18 mouse cellular contexts compared by ENCODE assay signal in the genomic region with DNA sequence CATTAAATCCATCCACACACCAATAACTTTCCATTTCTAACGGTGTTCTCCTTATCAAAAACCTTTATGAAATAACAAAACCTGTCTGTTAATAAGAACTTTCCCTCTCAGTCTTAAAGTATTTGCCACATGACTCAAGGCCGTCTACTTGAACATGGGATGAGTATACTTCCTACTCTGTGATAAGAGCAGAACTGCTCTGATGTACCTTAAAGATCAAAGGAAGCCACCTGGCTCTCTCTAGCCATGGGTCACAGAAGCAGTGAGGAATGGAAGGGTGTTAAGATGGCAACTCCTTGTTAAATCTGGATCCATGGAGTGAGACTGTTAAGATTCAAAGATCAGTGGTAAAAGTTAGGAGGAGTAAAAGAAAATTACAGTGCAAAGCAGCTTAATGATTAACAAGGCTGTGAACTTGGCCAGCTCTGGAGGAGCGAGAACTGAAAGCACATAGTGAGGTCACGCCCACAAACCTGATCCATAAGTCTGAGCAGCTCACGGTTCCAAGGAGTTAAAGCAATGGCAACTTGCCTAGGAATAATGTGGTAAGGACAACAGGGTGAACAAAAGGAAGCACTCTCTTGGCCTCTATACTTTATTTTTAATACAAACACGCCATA. TPM values are rescaled to one million over a fixed set of nuclear protein-coding genes. Genes with fewer than 3 reads are reported as not detected.
DNase-seq lines count a peak whose midpoint lies in the region; ATAC-seq and TF ChIP-seq lines count a peak whose summit lies in the region.
"Had no signal": no experiment of that assay in that cellular context is flagged by ENCODE, and none has a peak within 500 bp of the region (broad histone marks: within the 10 kb centered on the region; RNA-seq: fewer than 3 reads in every experiment).

No protein-coding gene starts in this region.

- 26% methylated on average over 6 of the region's 6 CpGs for WGBS in liver, adult 2 months
- WGBS in liver, embryonic 11.5 days, result 67% methylated on average over 6 of the region's 6 CpGs
- WGBS in small intestine, adult 2 months, result 22% methylated on average over 6 of the region's 6 CpGs

- H3K36me3 ChIP-seq in liver, adult 2 months (ENCODE audit: control insufficient read depth, insufficient read depth, low read length), result no peaks in the 10 kb centered on the region
- no peaks in the 10 kb centered on the region for H3K36me3 ChIP-seq in liver, embryonic 11.5 days (ENCODE audit: control insufficient read depth, insufficient read depth, low read length)
- H3K36me3 ChIP-seq in small intestine, adult 2 months (ENCODE audit: control insufficient read depth, insufficient read depth, low read length), result no peaks in the 10 kb centered on the region
- H3K36me3 ChIP-seq: embryonic facial prominence, embryonic 13.5 days; heart, embryonic 15.5 days; hindbrain, embryonic 13.5 days; lung, embryonic 15.5 days had no signal

- H3K27ac ChIP-seq in liver, adult 2 months (replicated peaks; ENCODE audit: insufficient read depth, low read depth, low read length), result no peak overlapping the region
- H3K27ac ChIP-seq in liver, embryonic 11.5 days (ENCODE audit: low read depth, low read length), result no peak overlapping the region
- peak overlapping the region; percentile 66; the same call in 1 of the 2 replicates for H3K27ac ChIP-seq in small intestine, adult 2 months (ENCODE audit: insufficient read depth, low read depth, low read length)
- H3K27ac ChIP-seq: embryonic facial prominence, embryonic 13.5 days; heart, embryonic 15.5 days; hindbrain, embryonic 13.5 days; lung, embryonic 15.5 days had no signal

- H3K27me3 ChIP-seq in liver, adult 2 months (ENCODE audit: control insufficient read depth, insufficient read depth, low read length), result no peaks in the 10 kb centered on the region
- H3K27me3 ChIP-seq in liver, embryonic 11.5 days (replicated peaks; ENCODE audit: control insufficient read depth, insufficient read depth, low read length), result no peaks in the 10 kb centered on the region
- H3K27me3 ChIP-seq in small intestine, adult 2 months (ENCODE audit: control insufficient read depth, insufficient read depth, low read length), result no peaks in the 10 kb centered on the region
- H3K27me3 ChIP-seq: embryonic facial prominence, embryonic 13.5 days; heart, embryonic 15.5 days; hindbrain, embryonic 13.5 days; lung, embryonic 15.5 days had no signal

- DNase-seq in liver, adult 2 months (ENCODE audit: extremely low read depth, low read depth, low spot score), result peak; percentile 85
- DNase-seq in liver, embryonic 11.5 days (ENCODE audit: low spot score), result no peak
- DNase-seq in kidney, adult 18-20 months, result peak; percentile 50
- DNase-seq in kidney, postnatal 25 days, result peak; percentile 70 to 80
- no peak for DNase-seq in left cerebral cortex, postnatal 14 days (ENCODE audit: low spot score in 2 of 2)
- DNase-seq in embryo, embryonic 10 days (ENCODE audit: low spot score), result no peak
- DNase-seq in thymus, postnatal 10 days (ENCODE audit: low spot score in 2 of 2), result no peak
- DNase-seq: adrenal gland, adult 8-10 months; thymus, postnatal 4 days had no signal

- H3K4me2 ChIP-seq in liver, embryonic 11.5 days, result no peak overlapping the region
- H3K4me2 ChIP-seq: embryonic facial prominence, embryonic 13.5 days; heart, embryonic 15.5 days; hindbrain, embryonic 13.5 days; lung, embryonic 15.5 days; midbrain, embryonic 11.5 days had no signal

- H3K9me3 ChIP-seq in liver, embryonic 11.5 days (ENCODE audit: control insufficient read depth, low read length), result no peaks in the 10 kb centered on the region
- H3K9me3 ChIP-seq: embryonic facial prominence, embryonic 13.5 days; heart, embryonic 15.5 days; hindbrain, embryonic 13.5 days; lung, embryonic 15.5 days had no signal

- ATAC-seq in liver, embryonic 11.5 days (replicated peaks; ENCODE audit: low FRiP score), result no peak
- ATAC-seq: forebrain, embryonic 14.5 days had no signal

- H3K4me3 ChIP-seq in liver, adult 2 months (ENCODE audit: insufficient read depth, low read depth, low read length), result no peak overlapping the region
- no peak overlapping the region for H3K4me3 ChIP-seq in liver, embryonic 11.5 days (ENCODE audit: low read depth, low read length)
- no peak overlapping the region for H3K4me3 ChIP-seq in small intestine, adult 2 months (ENCODE audit: low read depth, low read length)
- H3K4me3 ChIP-seq: embryonic facial prominence, embryonic 13.5 days; heart, embryonic 15.5 days; hindbrain, embryonic 13.5 days; lung, embryonic 15.5 days had no signal

- peaks cover 15% of the 10 kb centered on the region; the same call in 1 of the 2 replicates for H3K4me1 ChIP-seq in liver, adult 2 months (ENCODE audit: control insufficient read depth, insufficient read depth, low read length)
- H3K4me1 ChIP-seq in liver, embryonic 11.5 days (replicated peaks; ENCODE audit: control insufficient read depth, insufficient read depth, low read length), result no peaks in the 10 kb centered on the region
- peaks cover 9% of the 10 kb centered on the region for H3K4me1 ChIP-seq in small intestine, adult 2 months (ENCODE audit: control insufficient read depth, insufficient read depth, insufficient read length, low read length)
- H3K4me1 ChIP-seq: embryonic facial prominence, embryonic 13.5 days; heart, embryonic 15.5 days; hindbrain, embryonic 13.5 days; lung, embryonic 15.5 days had no signal

- no peak for TF ChIP-seq POLR2A in liver, adult 2 months (IDR thresholded peaks at IDR 0.05; ENCODE audit: extremely low read depth, insufficient read depth, low read length)
- no peak for TF ChIP-seq POLR2A in small intestine, adult 2 months (IDR thresholded peaks at IDR 0.05; ENCODE audit: low read depth, low read length)

- TF ChIP-seq CTCF in liver, adult 2 months (IDR thresholded peaks at IDR 0.05; ENCODE audit: low read depth, low read length), result no peak
- TF ChIP-seq CTCF in small intestine, adult 2 months (IDR thresholded peaks at IDR 0.05; ENCODE audit: extremely low read depth, insufficient read length, insufficient replicate concordance, low read depth, low read length), result no peak

- intact Hi-C loops in left cerebral cortex, postnatal 14 days (cut with DNase I), result no loop called here

- H3K9ac ChIP-seq in liver, adult 2 months (ENCODE audit: low read depth, low read length), result no peak overlapping the region
- H3K9ac ChIP-seq in liver, embryonic 11.5 days (ENCODE audit: low read depth, low read length), result no peak overlapping the region
- H3K9ac ChIP-seq: embryonic facial prominence, embryonic 13.5 days; heart, embryonic 15.5 days; hindbrain, embryonic 13.5 days; lung, embryonic 15.5 days had no signal

- no peaks in the 10 kb centered on the region for H3K79me2 ChIP-seq in liver, adult 2 months (ENCODE audit: control insufficient read depth, insufficient read depth, low read length)

RNA-seq across cellular contexts. Expression of gene Oit1, which starts 52.2 kb away (rescaled TPM):
- 0.07 and 0.09 TPM in 2 replicates for total RNA-seq in liver, adult 2 months (2014; rRNA removed)
- polyA plus RNA-seq in liver, adult 2 months (2012; rRNA removed), result 0.11 and 0.24 TPM in 2 replicates
- polyA plus RNA-seq in liver, embryonic 11.5 days (2014; fragmentation: Nextera tagmentation; extraction: Ambion mirVana), result not detected in 2 replicates
- polyA plus RNA-seq in small intestine, adult 2 months (2012; rRNA removed), result 26.8 and 100 TPM in 2 replicates
- total RNA-seq in left cerebral cortex, postnatal 14 days (2021), result not detected
- total RNA-seq: adrenal gland, adult 8-10 months; granulocyte monocyte progenitor cell, adult 5-6 weeks had no signal
- polyA plus RNA-seq: forebrain, embryonic 14.5 days; limb, embryonic 11.5 days; midbrain, embryonic 11.5 days had no signal

Comparison
In these comparisons a context has a peak if more than half of its experiments do, and no peak if none do; other contexts are left out.
1. DNase-seq: peak in liver, adult 2 months (single experiment), kidney, adult 18-20 months (single experiment) and kidney, postnatal 25 days (2 of 2); none in liver, embryonic 11.5 days (single experiment), left cerebral cortex, postnatal 14 days (0 of 2), embryo, embryonic 10 days (single experiment) and thymus, postnatal 10 days (0 of 2).
2. RNA of gene Oit1, which starts 52.2 kb away (polyA plus RNA-seq): 26.8 to 100 TPM in small intestine, adult 2 months; 0.11 to 0.24 TPM in liver, adult 2 months and not detected in liver, embryonic 11.5 days; every median in the first group is over 10 times any median in the second.